Mouse (Mus musculus): ENCODE results near the gene Papln.

Papln gene

DNA sequence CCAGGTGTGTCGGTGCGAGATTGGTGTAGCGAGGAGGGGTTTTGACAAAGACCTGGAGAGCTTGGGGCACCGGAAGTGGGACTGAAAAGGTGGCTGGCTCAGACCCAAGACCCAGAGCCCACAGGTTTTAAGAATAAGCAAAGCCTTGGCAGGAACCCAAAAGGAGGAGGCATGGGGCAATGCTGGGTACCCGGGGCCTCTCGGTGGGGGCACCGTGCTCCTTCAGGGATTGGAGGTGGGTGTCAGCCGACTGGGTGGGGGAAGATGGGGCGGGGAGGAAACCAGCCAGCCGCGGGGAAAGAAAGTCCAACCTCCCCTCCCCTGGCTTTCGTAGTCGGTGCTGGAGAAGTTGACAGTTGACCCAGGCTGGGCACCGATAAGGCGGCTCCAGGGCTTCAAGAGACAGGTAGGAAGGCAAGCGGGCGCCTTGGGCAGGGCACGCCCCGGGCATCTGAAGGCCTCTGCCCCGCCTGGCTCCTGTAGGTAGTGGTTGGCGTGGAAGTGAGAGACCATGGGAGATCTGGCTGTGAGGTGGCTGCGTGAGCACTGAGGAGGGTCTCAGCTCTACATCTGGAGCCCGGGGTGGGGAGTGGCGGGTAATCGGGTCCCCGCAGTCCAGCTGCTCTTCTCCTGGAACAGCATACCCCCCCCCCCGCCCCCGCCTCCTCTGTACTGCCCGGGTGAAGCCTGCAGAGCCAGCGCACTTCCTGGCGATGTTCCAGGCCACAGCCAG lies at the start of gene Papln:
Papln (plus strand) TSS at position 324 of the 733 bp plus-strand sequence.
- DNase-seq (ENCODE audit: inconsistent ontology term) = peak; percentile 13

DNA sequence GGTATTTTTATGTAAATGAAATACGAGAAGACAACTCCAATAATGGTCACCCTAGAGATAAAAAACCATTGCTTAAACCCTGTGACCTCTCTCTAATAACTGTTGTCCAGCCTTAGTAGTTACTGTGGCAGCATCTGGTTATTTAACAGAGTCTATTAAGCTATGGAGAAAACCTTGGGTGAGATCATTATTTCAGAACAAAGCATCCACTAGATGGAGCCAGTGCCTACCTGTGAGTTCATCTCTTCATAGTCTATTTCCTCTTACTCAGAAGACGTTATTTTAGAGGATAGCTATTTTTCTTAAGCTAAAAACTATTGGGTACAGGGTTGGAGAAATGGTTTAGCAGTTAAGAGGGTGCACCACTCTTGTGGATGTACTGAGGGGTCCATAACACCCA lies 49.7 kb upstream of the Papln start:
- DNase-seq (ENCODE audit: inconsistent ontology term) = peak; percentile 43

- no peak for DNase-seq (ENCODE audit: inconsistent ontology term)
Measured at GRCm38 (mm10) chr12:83716416-83717184, 46.8 kb upstream of the Papln start.

DNA sequence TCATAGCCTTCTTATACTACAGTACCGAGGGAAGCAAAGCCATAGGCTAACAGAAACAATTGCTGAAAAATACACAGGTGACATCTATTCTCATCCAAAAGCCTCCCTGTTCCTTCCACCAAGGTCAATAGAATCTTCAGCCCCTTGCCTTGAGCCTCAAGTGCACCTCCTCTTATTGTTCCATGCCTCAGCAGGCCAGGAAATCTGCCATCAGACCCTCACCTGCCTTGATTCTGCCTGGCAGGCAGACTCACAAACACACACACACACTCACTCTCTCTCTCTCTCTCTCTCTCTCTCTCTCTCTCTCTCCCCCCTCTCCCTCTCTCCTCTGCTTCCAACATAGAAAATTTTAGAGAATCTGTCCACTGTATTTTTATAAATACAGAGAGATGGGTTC lies 44.0 kb upstream of the Papln start:
- DNase-seq (ENCODE audit: inconsistent ontology term) = no peak

DNA sequence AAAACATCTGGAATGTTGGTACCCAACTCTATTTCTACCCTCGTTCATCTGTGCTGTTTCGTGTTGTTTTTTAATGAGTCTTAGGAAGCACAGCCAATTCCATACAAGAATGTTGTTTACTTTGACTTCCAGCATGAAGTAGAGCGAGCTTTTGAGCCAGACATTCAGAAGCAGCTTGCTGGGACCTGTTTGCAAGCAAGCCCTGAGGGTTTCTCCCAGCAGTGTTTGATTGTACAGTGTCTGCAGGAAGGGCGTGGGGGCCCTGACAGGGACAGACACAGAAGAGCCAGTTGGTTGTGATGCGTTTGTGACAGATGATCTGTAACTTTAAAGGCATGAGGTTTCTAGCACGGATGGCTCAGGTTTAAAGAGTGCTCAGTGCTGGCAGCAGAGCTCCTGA lies 42.2 kb upstream of the Papln start:
- DNase-seq (ENCODE audit: inconsistent ontology term) = no peak

- no peak for DNase-seq (ENCODE audit: inconsistent ontology term)
Measured at GRCm38 (mm10) chr12:83723037-83723436, 40.4 kb upstream of the Papln start.

DNA sequence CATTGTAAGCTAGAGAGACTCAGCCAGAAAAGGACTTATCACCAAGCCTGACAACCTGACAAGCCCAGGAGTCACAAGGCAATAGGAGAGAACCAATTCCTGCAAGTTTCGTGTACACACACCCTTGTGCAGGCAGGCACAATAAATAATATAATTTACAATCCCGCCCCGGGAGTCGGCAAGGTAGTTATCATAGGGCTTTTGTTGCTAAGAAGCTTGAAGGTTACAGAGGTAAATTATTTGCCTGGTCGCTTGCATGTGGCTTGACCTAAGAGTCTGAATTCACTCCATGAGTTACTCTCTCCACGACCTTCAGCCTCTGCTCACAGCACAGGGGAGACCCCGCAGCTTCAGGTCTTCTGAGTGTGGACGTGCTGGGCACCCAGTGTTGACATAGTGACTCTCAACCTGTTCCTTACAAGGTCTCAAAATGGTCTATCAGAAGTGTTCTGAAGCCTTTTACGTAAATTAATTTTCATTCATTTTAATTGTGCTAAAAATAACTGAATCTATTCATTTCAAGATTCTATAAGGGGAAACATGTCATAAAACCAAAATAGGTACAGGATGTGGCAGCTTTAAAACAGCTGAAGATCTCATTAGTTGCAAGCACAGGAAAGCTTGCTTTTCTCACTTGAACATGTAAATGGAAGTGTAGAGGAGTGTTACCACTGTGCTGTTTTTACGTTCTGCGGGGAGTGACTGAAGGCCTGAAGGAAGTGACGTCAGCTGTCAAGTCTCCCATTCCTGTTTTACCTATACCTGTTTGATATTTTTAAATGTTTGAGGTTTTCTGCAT lies 36.7 kb upstream of the Papln start:
- no peak for DNase-seq (ENCODE audit: inconsistent ontology term)

DNA sequence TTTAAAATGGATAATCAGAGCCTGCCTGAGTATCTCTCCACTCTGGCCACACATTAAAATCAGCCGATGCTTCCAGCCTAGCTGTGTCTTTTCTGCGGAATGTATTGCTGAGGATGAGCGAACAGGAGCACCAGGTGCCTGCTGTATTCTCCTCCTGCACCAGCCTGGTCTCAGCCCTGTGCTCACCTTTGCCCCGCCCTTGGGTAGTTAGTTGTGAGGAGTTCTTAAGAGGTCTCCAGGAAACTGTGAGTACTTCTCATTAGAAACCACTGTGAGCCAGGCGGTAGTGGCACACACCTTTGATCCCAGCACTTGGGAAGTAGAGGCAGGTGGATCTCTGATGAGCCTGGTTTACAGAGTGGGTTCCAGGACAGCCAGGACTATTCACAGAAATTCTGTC lies 31.2 kb upstream of the Papln start:
- DNase-seq (ENCODE audit: inconsistent ontology term) = no peak

GRCm38 (mm10) chr12:83734047-83734446 lies 29.4 kb upstream of the Papln start:
- DNase-seq (ENCODE audit: inconsistent ontology term) = no peak

DNA sequence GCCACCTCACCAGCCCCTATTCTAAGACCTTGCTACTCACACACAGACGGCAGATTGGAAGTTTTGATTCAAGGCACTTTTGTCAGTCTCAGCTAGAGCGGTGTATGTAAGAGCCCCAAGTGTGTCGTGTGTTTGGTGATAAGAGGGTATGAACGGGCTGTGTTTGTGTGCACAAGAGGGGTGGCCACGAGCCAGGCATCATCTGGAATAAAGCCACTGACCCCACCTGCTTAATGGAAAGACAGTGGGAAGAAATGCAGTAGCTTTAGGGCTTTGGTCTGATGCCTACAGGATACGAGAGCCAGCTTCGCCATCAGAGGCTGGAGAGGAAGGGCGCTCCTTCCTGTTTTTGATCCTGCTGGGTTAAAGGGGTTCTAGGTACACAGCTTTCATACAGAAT lies 27.2 kb upstream of the Papln start:
- DNase-seq (ENCODE audit: inconsistent ontology term) = no peak

GRCm38 (mm10) chr12:83738651-83739050 lies 24.8 kb upstream of the Papln start:
- DNase-seq (ENCODE audit: inconsistent ontology term) = no peak

DNA sequence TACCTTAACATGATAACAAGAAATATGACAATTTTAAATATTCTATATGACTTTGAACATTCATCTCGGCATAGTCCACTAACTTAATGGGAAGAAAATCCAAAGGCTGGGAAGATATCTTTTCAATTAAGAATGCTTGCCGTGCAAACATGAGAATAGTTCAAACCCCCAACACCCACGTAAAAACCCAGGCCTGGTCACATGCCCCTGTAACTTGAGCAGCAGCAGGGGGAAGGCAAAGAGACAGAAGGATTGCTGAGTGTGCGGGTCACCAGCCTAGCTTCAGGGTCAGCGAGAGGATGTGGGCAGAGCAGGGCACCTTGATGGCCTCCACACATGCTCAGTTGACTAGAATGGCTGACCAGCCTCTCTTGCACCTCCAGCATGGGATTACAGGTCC lies 21.7 kb upstream of the Papln start:
- no peak for DNase-seq (ENCODE audit: inconsistent ontology term)

GRCm38 (mm10) chr12:83742834-83743233 lies 20.6 kb upstream of the Papln start:
- DNase-seq (ENCODE audit: inconsistent ontology term) = no peak

DNA sequence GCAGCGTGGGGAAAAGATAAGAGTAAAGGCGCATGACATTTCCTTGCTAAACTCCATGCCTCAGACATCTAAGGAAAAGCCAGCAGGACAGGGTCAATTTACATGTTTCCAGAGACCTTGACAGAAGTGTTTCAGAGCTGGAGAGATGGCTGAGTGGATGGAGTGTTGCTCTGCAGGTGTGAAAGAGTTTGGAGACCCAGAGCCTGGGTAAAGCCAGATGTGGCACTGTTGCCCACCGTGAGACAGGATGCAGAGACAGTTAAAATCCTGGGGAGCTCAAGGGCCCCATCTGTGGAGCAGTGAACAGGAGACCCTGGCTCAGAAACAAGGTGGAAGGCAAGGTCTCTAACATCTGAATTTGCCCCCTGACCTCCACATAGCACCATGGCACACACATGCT lies 19.7 kb upstream of the Papln start:
- DNase-seq (ENCODE audit: inconsistent ontology term) = no peak

DNA sequence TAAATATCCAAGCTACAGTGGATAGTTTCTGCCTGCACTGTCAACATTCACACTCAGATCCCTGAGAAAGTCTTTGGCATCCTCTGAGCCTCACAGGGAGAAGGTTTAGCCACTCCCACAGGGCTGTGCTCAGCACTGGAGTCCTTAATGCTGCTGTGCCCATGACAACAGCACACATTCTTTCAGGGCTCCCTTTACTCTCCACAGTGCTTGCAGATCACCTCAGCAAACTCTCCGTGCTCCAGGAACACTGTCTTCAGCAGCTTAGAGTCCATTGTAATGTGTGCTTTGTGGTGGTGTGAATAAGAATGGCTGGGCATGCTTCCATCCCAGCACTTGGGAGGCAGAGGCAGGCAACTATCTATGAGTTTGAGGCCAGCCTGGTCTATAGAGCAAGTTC lies 14.2 kb upstream of the Papln start:
- no peak for DNase-seq (ENCODE audit: inconsistent ontology term)

DNA sequence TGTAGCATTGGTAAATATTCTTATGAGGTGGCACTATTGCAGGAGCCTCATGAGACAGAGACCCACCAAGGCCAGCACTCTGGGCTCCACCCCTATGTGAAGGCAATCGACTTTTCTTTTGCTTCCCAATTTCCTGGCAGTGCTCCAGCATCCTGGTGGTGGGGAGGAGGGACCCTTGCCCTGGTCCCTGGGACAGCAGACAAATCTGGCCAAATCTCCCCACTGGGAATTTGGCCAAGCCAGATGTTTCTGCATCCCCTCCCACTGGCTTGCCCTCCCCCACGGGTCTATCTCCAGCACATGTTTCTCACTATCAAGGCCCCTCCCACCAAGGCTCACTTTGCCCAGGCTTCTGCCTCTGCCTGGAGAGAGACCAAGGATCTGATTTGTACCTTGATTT lies 10.9 kb upstream of the Papln start:
- DNase-seq (ENCODE audit: inconsistent ontology term) = no peak

DNA sequence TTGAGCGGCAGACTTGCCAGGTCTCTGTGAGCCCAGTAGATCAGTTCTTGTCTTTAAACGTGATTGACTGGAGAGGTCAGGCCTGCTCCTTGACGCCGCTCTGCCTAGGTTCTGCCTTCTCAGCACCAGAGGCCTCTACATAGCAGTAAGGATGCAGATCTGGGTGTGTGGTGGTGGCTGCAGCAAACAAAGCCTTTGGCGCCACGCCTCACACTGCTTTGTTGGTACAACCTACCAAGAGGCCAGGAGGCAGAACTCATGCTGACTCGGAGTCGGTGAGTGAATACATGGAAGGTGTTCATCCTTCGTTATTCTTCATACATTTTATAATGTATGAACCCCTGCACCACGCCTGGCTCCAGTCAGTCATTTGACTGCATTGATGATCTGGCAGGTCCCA lies 4.7 kb upstream of the Papln start:
- DNase-seq (ENCODE audit: inconsistent ontology term) = no peak

- no peak for DNase-seq (ENCODE audit: inconsistent ontology term)
Measured at GRCm38 (mm10) chr12:83760201-83760600, 3.2 kb upstream of the Papln start.

DNA sequence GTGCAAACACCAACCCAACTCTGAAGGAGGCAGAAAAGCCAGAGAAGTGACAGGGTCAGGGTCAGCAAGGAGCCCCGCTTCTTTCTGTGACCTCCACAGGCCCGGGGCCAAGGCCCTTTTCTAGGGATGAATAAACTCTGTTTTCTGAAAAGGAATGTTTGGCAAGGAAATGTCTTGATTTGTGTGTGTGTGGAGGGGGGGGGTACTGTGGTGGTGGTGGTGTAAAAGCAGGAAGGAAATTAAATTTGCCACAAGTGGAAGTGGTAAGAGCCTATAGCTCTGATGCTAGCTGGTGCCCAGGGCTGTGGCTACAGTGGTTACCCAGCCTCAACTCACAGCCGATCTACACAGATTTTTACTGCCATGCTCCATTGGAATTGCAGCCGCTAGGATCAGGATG lies 728 bp upstream of the Papln start:
- peak; percentile 24 for DNase-seq (ENCODE audit: inconsistent ontology term)

DNA sequence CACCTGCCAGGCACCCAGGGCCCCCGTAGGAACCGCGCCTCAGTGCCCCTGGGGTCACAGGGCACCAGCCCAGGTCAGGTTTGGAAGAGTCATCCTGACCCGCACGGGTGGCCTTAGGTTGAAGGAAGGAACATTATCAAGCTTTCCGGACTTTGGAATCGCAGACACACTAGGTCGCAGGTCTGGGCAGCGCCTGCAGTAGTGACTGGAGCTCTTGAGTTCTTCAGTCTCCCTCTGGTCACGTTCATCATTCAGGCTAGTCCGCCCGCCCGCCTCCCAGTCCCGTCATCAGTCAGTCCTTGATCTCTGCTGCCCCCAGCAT lies 571 bp downstream of the Papln start:
- no peak for DNase-seq (ENCODE audit: inconsistent ontology term)

DNA sequence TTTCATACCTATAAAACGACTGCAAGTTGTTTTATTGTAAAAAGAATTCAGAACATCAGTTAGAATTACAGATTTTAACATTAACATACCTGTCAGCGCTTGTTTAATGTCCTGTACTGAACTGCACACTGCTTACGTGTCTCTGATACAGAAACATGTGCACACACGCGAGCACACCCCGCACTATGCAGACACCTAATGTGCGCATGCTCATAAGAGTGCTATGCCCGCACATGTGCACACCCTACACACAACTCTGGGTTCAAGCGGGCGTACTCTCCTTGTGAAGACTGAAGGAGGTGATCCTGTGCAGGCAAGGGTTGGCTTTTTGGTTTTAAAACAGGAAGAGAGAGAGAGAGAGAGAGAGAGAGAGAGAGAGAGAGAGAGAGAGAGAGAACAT lies 1.1 kb downstream of the Papln start:
- DNase-seq (ENCODE audit: inconsistent ontology term) = no peak

DNA sequence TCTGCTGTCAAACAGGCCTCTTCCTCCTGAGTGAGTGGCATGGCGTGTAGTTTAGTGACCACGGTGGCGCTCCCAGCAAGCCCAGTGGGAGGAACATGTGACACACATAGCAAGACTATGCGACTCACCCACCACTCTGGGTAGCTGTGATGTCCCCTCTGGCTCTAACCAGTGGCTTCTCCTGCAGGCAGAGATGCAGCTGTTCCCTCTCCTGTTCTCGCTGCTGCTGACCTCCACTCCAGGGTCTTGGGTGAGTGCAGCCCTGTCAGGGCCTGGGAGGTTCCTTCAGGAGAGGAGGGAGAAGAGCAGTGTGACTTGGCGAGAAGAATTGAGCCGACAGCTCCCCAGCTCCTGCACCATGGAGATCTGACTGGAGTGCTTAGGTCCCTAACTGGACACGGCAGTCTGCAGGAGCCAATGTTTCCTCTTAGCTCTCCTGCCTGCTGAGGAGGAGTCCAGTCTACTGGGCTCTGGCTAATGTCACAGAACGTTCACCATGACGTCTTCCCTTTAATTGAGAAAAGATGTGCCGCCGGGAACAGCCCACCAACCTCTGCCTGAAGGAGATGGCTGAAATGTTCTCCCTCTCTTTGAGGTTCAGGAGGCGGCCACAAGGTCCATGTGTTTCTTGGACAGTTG lies 2.6 kb downstream of the Papln start:
- no peak for DNase-seq (ENCODE audit: inconsistent ontology term)

Data from Muller cell, postnatal 12 days (primary cell).